Mouse (Mus musculus) forebrain, embryonic 16.5 days (tissue): ENCODE data around the gene Gm37240. TPM values are rescaled to one million over a fixed set of nuclear protein-coding genes. Genes with fewer than 3 reads are reported as not detected.

ENCODE experiments used
- ATAC-seq: fragments of 200-750 bp; cut with Nextera tagmentation; 2 replicates; pipeline ENCODE4 v1.8.0; 2017; ENCODE audit warnings: mild to moderate bottlenecking, moderate library complexity
- H3K27ac ChIP-seq: fragments of 300-500 bp; sonication (generic); 2 replicates; pipeline ENCODE4 v1.5.1; 2014; ENCODE audit warnings: low read length, control low read depth
- H3K27me3 ChIP-seq: fragments of 300-500 bp; sonication (generic); replicated peaks from 2 replicates; pipeline ENCODE4 v1.6.1; 2014; ENCODE audit warnings: low read length; ENCODE audit not compliant: control insufficient read depth, insufficient read depth
- H3K36me3 ChIP-seq: fragments of 300-500 bp; sonication (generic); 2 replicates; pipeline ENCODE4 v1.6.1; 2014; ENCODE audit not compliant: control insufficient read depth, insufficient read depth
- H3K4me1 ChIP-seq: fragments of 300-500 bp; sonication (generic); replicated peaks from 2 replicates; pipeline ENCODE4 v1.6.1; 2014; ENCODE audit warnings: low read length; ENCODE audit not compliant: control insufficient read depth, insufficient read depth
- H3K4me2 ChIP-seq: fragments of 300-500 bp; sonication (generic); 2 replicates; pipeline ENCODE4 v1.6.1; 2014; ENCODE audit warnings: mild to moderate bottlenecking, low read length, control low read depth
- H3K4me3 ChIP-seq: fragments of 300-500 bp; sonication (generic); replicated peaks from 2 replicates; pipeline ENCODE4 v1.5.1; 2014; ENCODE audit warnings: mild to moderate bottlenecking, low read length, control low read depth
- H3K9ac ChIP-seq: fragments of 300-500 bp; sonication (generic); replicated peaks from 2 replicates; pipeline ENCODE4 v1.6.1; 2014; ENCODE audit warnings: low read depth, low read length, control low read depth
- H3K9me3 ChIP-seq: fragments of 300-500 bp; sonication (generic); 2 replicates; pipeline ENCODE4 v1.6.1; 2016; ENCODE audit warnings: low read length; ENCODE audit not compliant: control insufficient read depth
- WGBS: fragments of 180-500 bp; shearing (Covaris S2); extraction: QIAGEN DNeasy Blood & Tissue Kit; methylation state at CpG from one replicate; pipeline ENCODE4 v1.1.7; 2014; 5-methylcytosine and 5-hydroxymethylcytosine counted together
- polyA plus RNA-seq: library from polyadenylated mRNA; unstranded; fragments of >200 nt; fragmentation: Nextera tagmentation; extraction: Ambion mirVana; gene quantifications from 2 replicates; pipeline ENCODE4 v1.2.1, GENCODE M21; 2015

Gm37240 gene
- polyA plus RNA-seq, 1 experiment from 2014 or later: 1.6 TPM

DNA sequence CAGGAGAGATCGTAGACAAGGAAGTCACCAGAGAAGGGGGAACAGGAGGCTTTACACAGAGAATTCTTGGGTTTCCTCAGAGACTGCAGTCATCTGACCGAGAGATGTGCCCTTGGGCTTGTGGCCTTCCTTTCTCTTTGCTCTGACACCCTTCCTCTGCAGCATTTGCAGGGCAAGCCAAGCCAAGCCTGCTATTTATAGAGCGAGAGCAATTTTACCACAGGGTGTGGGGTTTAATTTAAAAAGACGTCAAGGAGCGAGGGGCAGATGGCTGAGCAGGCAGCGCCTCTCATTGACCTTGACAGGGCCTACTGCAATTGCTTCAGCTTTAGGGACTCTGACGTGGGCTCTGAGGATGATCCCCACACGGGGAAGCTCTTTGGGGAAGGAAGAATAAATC lies 368.6 kb downstream of the Gm37240 start:
- no peak overlapping the region for H3K4me3 ChIP-seq
- no peak overlapping the region for H3K4me2 ChIP-seq
- H3K4me1 ChIP-seq: no peaks in the 10 kb centered on the region
- no peaks in the 10 kb centered on the region for H3K36me3 ChIP-seq
- ATAC-seq: no peak
- H3K27me3 ChIP-seq: no peaks in the 10 kb centered on the region
- WGBS: 86% methylated on average over 8 of the region's 8 CpGs
- no peak overlapping the region for H3K27ac ChIP-seq
- H3K9ac ChIP-seq: no peak overlapping the region
- no peaks in the 10 kb centered on the region for H3K9me3 ChIP-seq

DNA sequence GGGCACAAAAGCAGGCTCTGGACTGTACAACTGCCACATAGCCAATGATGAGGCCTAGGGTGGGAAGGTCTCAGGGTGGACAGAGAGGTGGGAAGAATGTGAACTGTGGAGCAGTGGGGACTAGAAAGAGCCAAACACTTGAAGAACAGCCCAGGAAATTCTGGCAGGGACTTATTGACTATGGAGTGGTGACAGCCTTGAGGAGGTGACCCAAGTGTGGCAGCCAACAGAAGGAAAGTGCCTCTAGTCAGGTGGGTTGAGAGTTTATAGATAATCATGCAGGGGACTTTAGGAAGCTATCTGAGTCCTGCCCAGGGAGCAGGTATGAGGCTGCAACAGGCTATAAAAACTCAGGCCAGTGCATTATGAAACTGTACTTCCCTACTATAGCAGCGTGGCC lies 369.2 kb downstream of the Gm37240 start:
- no peak for ATAC-seq
- Histone ChIP-seq H3K27me3 (no peaks in the 10 kb centered on the region), H3K4me1 (no peaks in the 10 kb centered on the region), H3K9ac (no peak overlapping the region), H3K9me3 (no peaks in the 10 kb centered on the region), H3K4me3 (no peak overlapping the region), H3K36me3 (no peaks in the 10 kb centered on the region), H3K4me2 (no peak overlapping the region), H3K27ac (no peak overlapping the region)
- 85% methylated on average over 1 of the region's 1 CpGs for WGBS

GRCm38 (mm10) chr3:85516739-85517396 lies 370.4 kb downstream of the Gm37240 start:
- H3K4me3 ChIP-seq: no peak overlapping the region
- no peak overlapping the region for H3K4me2 ChIP-seq
- 50% methylated on average over 11 of the region's 11 CpGs for WGBS
- H3K9me3 ChIP-seq: no peaks in the 10 kb centered on the region
- H3K27me3 ChIP-seq: no peaks in the 10 kb centered on the region
- H3K27ac ChIP-seq: no peak overlapping the region
- no peak overlapping the region for H3K9ac ChIP-seq
- H3K36me3 ChIP-seq: no peaks in the 10 kb centered on the region
- H3K4me1 ChIP-seq: no peaks in the 10 kb centered on the region
- no peak for ATAC-seq

- Histone ChIP-seq H3K9ac (no peak overlapping the region), H3K4me2 (no peak overlapping the region), H3K9me3 (no peaks in the 10 kb centered on the region), H3K4me1 (no peaks in the 10 kb centered on the region), H3K36me3 (no peaks in the 10 kb centered on the region), H3K27me3 (no peaks in the 10 kb centered on the region), H3K4me3 (no peak overlapping the region), H3K27ac (no peak overlapping the region)
- 88% methylated on average over 11 of the region's 11 CpGs for WGBS
- ATAC-seq: no peak
Observed at GRCm38 (mm10) chr3:85514700-85515099, 372.6 kb downstream of the Gm37240 start.

DNA sequence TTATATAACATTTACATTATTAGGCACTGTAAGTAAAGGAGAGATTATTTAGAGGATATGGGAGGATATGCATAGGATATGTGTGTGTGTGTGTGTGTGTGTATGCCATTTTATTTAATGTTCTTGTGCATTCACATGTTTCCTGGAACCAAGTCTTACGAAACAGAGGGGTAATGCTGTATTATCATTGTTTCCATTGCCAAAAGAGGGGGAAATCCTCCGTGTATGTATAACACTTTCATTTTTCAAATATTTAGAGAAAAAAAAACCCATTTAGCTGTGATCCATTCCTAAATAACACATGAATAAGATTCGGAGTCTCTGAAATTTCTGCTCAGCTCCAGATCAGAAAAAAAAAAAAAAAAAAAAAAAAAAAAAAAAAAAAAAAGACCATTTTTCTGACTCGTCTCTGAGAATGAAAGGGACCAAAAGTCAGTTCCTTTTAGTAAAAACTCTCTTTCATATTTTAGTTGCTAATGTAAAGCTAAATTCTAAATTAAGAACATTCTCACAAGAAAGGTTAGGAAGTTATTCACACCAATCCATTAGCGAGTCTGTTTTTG lies 378.5 kb downstream of the Gm37240 start:
- no peaks in the 10 kb centered on the region for H3K36me3 ChIP-seq
- no peak for ATAC-seq
- H3K9ac ChIP-seq: no peak overlapping the region
- no peak overlapping the region for H3K27ac ChIP-seq
- no peaks in the 10 kb centered on the region for H3K27me3 ChIP-seq
- no peaks in the 10 kb centered on the region for H3K9me3 ChIP-seq
- no peak overlapping the region for H3K4me2 ChIP-seq
- no peaks in the 10 kb centered on the region for H3K4me1 ChIP-seq
- WGBS: 81% methylated on average over 5 of the region's 5 CpGs
- H3K4me3 ChIP-seq: no peak overlapping the region

DNA sequence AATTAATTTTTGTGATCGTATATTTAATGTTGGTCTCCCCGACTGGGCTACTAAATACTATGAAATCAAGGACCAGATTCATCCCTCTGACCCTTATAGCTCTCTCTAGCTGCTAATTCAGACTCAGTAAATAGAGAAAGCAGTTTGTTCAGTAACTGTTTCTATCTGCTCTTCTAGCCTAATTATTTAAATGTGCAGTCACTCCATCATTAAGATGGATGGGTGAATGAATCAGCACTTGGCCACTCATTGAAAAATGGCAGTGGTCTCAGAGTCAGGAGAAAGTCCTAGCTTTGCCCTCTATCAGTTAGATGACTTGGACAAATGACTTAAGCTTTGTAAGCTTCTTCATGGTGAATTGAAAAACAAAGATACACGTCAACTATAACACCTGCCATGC lies 387.2 kb downstream of the Gm37240 start:
- no peak for ATAC-seq
- 74% methylated on average over 3 of the region's 3 CpGs for WGBS

GRCm38 (mm10) chr3:85496146-85496545 lies 391.2 kb downstream of the Gm37240 start:
- no peaks in the 10 kb centered on the region for H3K27me3 ChIP-seq

More for the DNA sequence above, 387.2 kb downstream of the Gm37240 start:
- Histone ChIP-seq H3K4me2 (no peak overlapping the region), H3K9me3 (no peaks in the 10 kb centered on the region), H3K36me3 (no peaks in the 10 kb centered on the region), H3K9ac (no peak overlapping the region), H3K27ac (no peak overlapping the region), H3K4me1 (no peaks in the 10 kb centered on the region; the same call in 1 of the 2 replicates), H3K4me3 (no peak overlapping the region), H3K27me3 (no peaks in the 10 kb centered on the region)

DNA sequence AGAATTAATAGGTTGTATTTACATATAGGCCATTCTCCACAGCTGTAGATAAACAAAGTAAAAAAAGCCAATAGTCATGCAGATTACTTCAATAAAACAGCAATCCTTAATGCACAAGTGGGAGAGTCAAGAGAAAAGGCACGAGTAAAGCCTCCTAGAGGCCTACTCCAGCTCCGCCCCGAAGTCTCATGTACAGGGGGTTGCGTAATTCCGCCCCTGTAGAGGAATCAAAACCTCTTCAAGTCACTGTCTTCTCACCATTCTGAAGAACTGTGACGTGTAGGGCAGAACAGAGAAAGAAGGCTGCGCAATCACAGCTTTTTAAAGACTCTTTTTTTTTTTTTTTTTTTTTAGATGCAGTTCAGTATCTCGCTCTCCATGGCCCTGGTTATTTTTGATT lies 393.5 kb downstream of the Gm37240 start:
- H3K27ac ChIP-seq: no peak overlapping the region
- no peaks in the 10 kb centered on the region for H3K9me3 ChIP-seq
- no peak overlapping the region for H3K9ac ChIP-seq
- H3K4me1 ChIP-seq: no peaks in the 10 kb centered on the region; the same call in 1 of the 2 replicates
- no peak for ATAC-seq
- no peaks in the 10 kb centered on the region for H3K27me3 ChIP-seq
- no peak overlapping the region for H3K4me3 ChIP-seq
- 86% methylated on average over 8 of the region's 8 CpGs for WGBS
- H3K4me2 ChIP-seq: no peak overlapping the region
- no peaks in the 10 kb centered on the region for H3K36me3 ChIP-seq

More at GRCm38 (mm10) chr3:85496146-85496545, 391.2 kb downstream of the Gm37240 start:
- WGBS: 37% methylated on average over 4 of the region's 4 CpGs
- Histone ChIP-seq H3K9ac (no peak overlapping the region), H3K9me3 (no peaks in the 10 kb centered on the region), H3K4me3 (no peak overlapping the region), H3K4me2 (no peak overlapping the region), H3K4me1 (no peaks in the 10 kb centered on the region; the same call in 1 of the 2 replicates), H3K36me3 (no peaks in the 10 kb centered on the region), H3K27ac (no peak overlapping the region)
- peak; percentile 67 for ATAC-seq

GRCm38 (mm10) chr3:85490204-85490603 lies 397.1 kb downstream of the Gm37240 start:
- no peaks in the 10 kb centered on the region for H3K27me3 ChIP-seq
- no peaks in the 10 kb centered on the region for H3K4me1 ChIP-seq
- no peak overlapping the region for H3K4me2 ChIP-seq
- no peaks in the 10 kb centered on the region for H3K36me3 ChIP-seq
- no peak overlapping the region for H3K27ac ChIP-seq
- H3K4me3 ChIP-seq: no peak overlapping the region
- H3K9ac ChIP-seq: no peak overlapping the region
- no peak for ATAC-seq
- no peaks in the 10 kb centered on the region for H3K9me3 ChIP-seq
- 93% methylated on average over 3 of the region's 3 CpGs for WGBS
